Comparison of ENCODE assay signal across 9 mouse cellular contexts in the genomic region with DNA sequence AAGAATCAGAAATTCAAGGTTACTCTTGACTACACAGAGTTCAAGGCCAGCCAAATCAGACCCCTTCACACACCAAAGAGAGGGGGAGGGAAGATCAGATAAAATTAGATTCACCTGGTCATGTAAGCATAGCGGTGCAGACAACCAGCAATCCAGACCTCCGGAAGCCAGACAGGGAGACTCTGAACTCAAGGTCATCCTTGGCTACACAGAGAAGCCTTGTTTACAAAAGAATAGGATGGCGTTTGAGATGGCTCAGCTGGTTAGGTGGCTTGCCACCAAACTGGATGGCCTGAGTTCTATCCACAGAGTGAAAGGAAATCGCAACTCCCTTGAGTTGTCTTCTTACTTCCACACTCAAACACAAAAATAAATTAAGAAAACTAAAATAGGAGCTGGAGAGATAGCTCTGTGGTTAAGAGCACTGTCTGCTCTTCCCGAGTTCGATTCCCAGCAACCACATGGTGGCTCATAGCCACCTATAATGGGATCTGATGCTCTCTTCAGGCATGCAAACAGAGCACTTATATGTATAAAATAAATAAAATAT. TPM values are rescaled to one million over a fixed set of nuclear protein-coding genes. Genes with fewer than 3 reads are reported as not detected.
DNase-seq lines count a peak whose midpoint lies in the region; ATAC-seq and TF ChIP-seq lines count a peak whose summit lies in the region.
"Had no signal": no experiment of that assay in that cellular context is flagged by ENCODE, and none has a peak within 500 bp of the region (broad histone marks: within the 10 kb centered on the region; RNA-seq: fewer than 3 reads in every experiment).

No protein-coding gene starts in this region.

- H3K4me2 ChIP-seq in kidney, embryonic 15.5 days, result peak overlapping the region; percentile 88; the same call in 1 of the 2 replicates
- peak overlapping the region; percentile 82 for H3K4me2 ChIP-seq in forebrain, embryonic 14.5 days (ENCODE audit: low read length)
- H3K4me2 ChIP-seq in midbrain, postnatal 0 days (ENCODE audit: low read depth, low read length, poor library complexity, severe bottlenecking), result no peak overlapping the region; the same call in 1 of the 2 replicates

- in situ Hi-C loops in ES-E14 (cut with MboI; ENCODE audit: low sequenced_read_pairs in 2 of 2, unreplicated experiment in 2 of 2), result loop anchor here in 1 of 2 experiments (10.0 kb wide), 1 partner anchor 107 kb away; the partner anchor contains the start of gene Eif3g

- peaks cover 7% of the 10 kb centered on the region for H3K4me1 ChIP-seq in kidney, embryonic 15.5 days
- H3K4me1 ChIP-seq in ES-E14 (ENCODE audit: control insufficient read depth in 2 of 2, insufficient read depth in 2 of 2, low read length in 2 of 2, poor library complexity in 1 of 2), result peaks cover 0 to 5% of the 10 kb centered on the region in 2 experiments; a peak in 1 of 4 replicates
- H3K4me1 ChIP-seq in forebrain, embryonic 14.5 days (ENCODE audit: control insufficient read depth, insufficient read depth, low read length), result no peaks in the 10 kb centered on the region
- H3K4me1 ChIP-seq in midbrain, postnatal 0 days (ENCODE audit: insufficient read depth, low read length), result no peaks in the 10 kb centered on the region
- H3K4me1 ChIP-seq in thymus, adult 2 months (replicated peaks; ENCODE audit: control insufficient read depth, insufficient read depth, low read length), result peaks cover 3% of the 10 kb centered on the region; the same call in 1 of the 2 replicates

- no peak overlapping the region for H3K9ac ChIP-seq in kidney, embryonic 15.5 days
- peak overlapping the region; percentile 18; the same call in 1 of the 2 replicates for H3K9ac ChIP-seq in ES-E14 (ENCODE audit: insufficient read depth, low read depth, low read length, poor library complexity, severe bottlenecking)
- no peak overlapping the region for H3K9ac ChIP-seq in forebrain, embryonic 14.5 days (ENCODE audit: low read length)
- no peak overlapping the region for H3K9ac ChIP-seq in midbrain, postnatal 0 days (replicated peaks; ENCODE audit: low read length, poor library complexity, severe bottlenecking)

- TF ChIP-seq CTCF in midbrain, postnatal 0 days (IDR thresholded peaks at IDR 0.05), result no peak
- TF ChIP-seq CTCF in thymus, adult 2 months (IDR thresholded peaks at IDR 0.05; ENCODE audit: borderline replicate concordance, control insufficient read depth, extremely low read depth, insufficient read depth, low read length, poor library complexity), result no peak

- no peak for DNase-seq in kidney, postnatal 25 days
- no peak for DNase-seq in ES-E14 (ENCODE audit: low read depth, low spot score)
- no peak for DNase-seq in forebrain, embryonic 14.5 days (ENCODE audit: low spot score)
- DNase-seq in midbrain, postnatal 0 days (ENCODE audit: low spot score), result no peak
- DNase-seq in right cerebral cortex, postnatal 10 days (ENCODE audit: low spot score in 2 of 2), result no peak
- no peak for DNase-seq in thymus, adult 2 months
- DNase-seq: cerebellum, postnatal 36 days had no signal

- H3K27me3 ChIP-seq in kidney, embryonic 15.5 days, result no peaks in the 10 kb centered on the region
- no peaks in the 10 kb centered on the region for H3K27me3 ChIP-seq in forebrain, embryonic 14.5 days (replicated peaks; ENCODE audit: control insufficient read depth, insufficient read depth, low read length)
- H3K27me3 ChIP-seq in midbrain, postnatal 0 days (ENCODE audit: insufficient read depth, low read length), result no peaks in the 10 kb centered on the region
- no peaks in the 10 kb centered on the region for H3K27me3 ChIP-seq in thymus, adult 2 months (ENCODE audit: control insufficient read depth, insufficient read depth, low read length)
- H3K27me3 ChIP-seq: liver, embryonic 15.5 days had no signal

- ATAC-seq in kidney, embryonic 15.5 days (replicated peaks; ENCODE audit: low FRiP score), result no peak
- no peak for ATAC-seq in forebrain, embryonic 14.5 days
- ATAC-seq in midbrain, postnatal 0 days (ENCODE audit: low FRiP score), result no peak

- 49% methylated on average over 6 of the region's 6 CpGs for WGBS in kidney, embryonic 15.5 days
- WGBS in forebrain, embryonic 14.5 days, result 79% methylated on average over 6 of the region's 6 CpGs
- WGBS in midbrain, postnatal 0 days, result 74% methylated on average over 6 of the region's 6 CpGs
- 76% methylated on average over 6 of the region's 6 CpGs for WGBS in thymus, adult 2 months

- H3K9me3 ChIP-seq in kidney, embryonic 15.5 days (replicated peaks), result no peaks in the 10 kb centered on the region
- H3K9me3 ChIP-seq in ES-E14 (ENCODE audit: control insufficient read depth, insufficient read depth, low read depth, low read length), result no peaks in the 10 kb centered on the region
- no peaks in the 10 kb centered on the region for H3K9me3 ChIP-seq in forebrain, embryonic 14.5 days (replicated peaks; ENCODE audit: control insufficient read depth, low read length)
- H3K9me3 ChIP-seq in midbrain, postnatal 0 days (ENCODE audit: low read length), result no peaks in the 10 kb centered on the region
- H3K9me3 ChIP-seq: liver, embryonic 15.5 days had no signal

- peaks cover 21% of the 10 kb centered on the region for H3K36me3 ChIP-seq in kidney, embryonic 15.5 days
- peaks cover 8% of the 10 kb centered on the region for H3K36me3 ChIP-seq in ES-E14 (ENCODE audit: control insufficient read depth, insufficient read depth, low read length, poor library complexity, severe bottlenecking)
- peaks cover 15% of the 10 kb centered on the region for H3K36me3 ChIP-seq in forebrain, embryonic 14.5 days (ENCODE audit: control insufficient read depth, insufficient read depth, low read length)
- peaks cover 14% of the 10 kb centered on the region for H3K36me3 ChIP-seq in midbrain, postnatal 0 days (ENCODE audit: insufficient read depth, low read length)
- H3K36me3 ChIP-seq in thymus, adult 2 months (ENCODE audit: control insufficient read depth, insufficient read depth, low read length), result peaks cover 3% of the 10 kb centered on the region; the same call in 1 of the 2 replicates

- no peak overlapping the region for H3K27ac ChIP-seq in kidney, embryonic 15.5 days
- peak overlapping the region; percentile 54; the same call in 1 of the 2 replicates for H3K27ac ChIP-seq in ES-E14 (ENCODE audit: insufficient read depth, low read depth, low read length, poor library complexity, severe bottlenecking)
- H3K27ac ChIP-seq in forebrain, embryonic 14.5 days (ENCODE audit: low read depth, low read length), result no peak overlapping the region
- H3K27ac ChIP-seq in midbrain, postnatal 0 days (ENCODE audit: low read depth, low read length), result no peak overlapping the region
- no peak overlapping the region for H3K27ac ChIP-seq in thymus, adult 2 months (ENCODE audit: control insufficient read depth, insufficient read depth, low read length)

- no peak for TF ChIP-seq POLR2A in thymus, adult 2 months (IDR thresholded peaks at IDR 0.05; ENCODE audit: control insufficient read depth, extremely low read depth, insufficient read depth, low read length, poor library complexity)

- H3K4me3 ChIP-seq in kidney, embryonic 15.5 days (replicated peaks), result peak overlapping the region; percentile 68
- 0 out of 4 replicates have a peak overlapping the region, but pooled peaks of 1 of the 2 experiments have one; percentile 18 for H3K4me3 ChIP-seq in ES-E14 (ENCODE audit: insufficient read depth in 1 of 2, low read depth in 1 of 2, low read length in 2 of 2, poor library complexity in 1 of 2, severe bottlenecking in 1 of 2)
- H3K4me3 ChIP-seq in forebrain, embryonic 14.5 days (ENCODE audit: low read depth, low read length), result no peak overlapping the region
- H3K4me3 ChIP-seq in midbrain, postnatal 0 days (ENCODE audit: low read depth, low read length), result peak overlapping the region; percentile 79; the same call in 1 of the 2 replicates
- no peak overlapping the region for H3K4me3 ChIP-seq in thymus, adult 2 months (ENCODE audit: control insufficient read depth, insufficient read depth, low read length)

RNA-seq across cellular contexts. Expression of gene Mrpl4, which starts 0.8 kb away (rescaled TPM):
- 140 and 143 TPM in 2 replicates for polyA plus RNA-seq in kidney, embryonic 15.5 days (2015; fragmentation: Nextera tagmentation; extraction: Ambion mirVana)
- 80.8 and 89.5 TPM in 2 replicates for total RNA-seq in ES-E14 (2012; rRNA removed)
- 118 and 129 TPM in 2 replicates for polyA plus RNA-seq in forebrain, embryonic 14.5 days (2014; fragmentation: Nextera tagmentation; extraction: Ambion mirVana)
- total RNA-seq in midbrain, postnatal 0 days (2014; rRNA removed), result 62.9 and 80.9 TPM in 2 replicates
- polyA plus RNA-seq in midbrain, postnatal 0 days (2015; fragmentation: Nextera tagmentation; extraction: Ambion mirVana), result 105 TPM in 2 replicates
- 125 and 140 TPM in 2 replicates for polyA plus RNA-seq in thymus, adult 2 months (2012; rRNA removed)

RNA-seq across cellular contexts. Expression of gene Icam1, which starts 14.1 kb away (rescaled TPM):
- polyA plus RNA-seq in kidney, embryonic 15.5 days (2015; fragmentation: Nextera tagmentation; extraction: Ambion mirVana), result 10.8 and 13.7 TPM in 2 replicates
- total RNA-seq in ES-E14 (2012; rRNA removed), result 153 and 310 TPM in 2 replicates
- polyA plus RNA-seq in forebrain, embryonic 14.5 days (2014; fragmentation: Nextera tagmentation; extraction: Ambion mirVana), result 2.6 and 3.5 TPM in 2 replicates
- total RNA-seq in midbrain, postnatal 0 days (2014; rRNA removed), result 4.5 and 5.2 TPM in 2 replicates
- 3.4 and 3.6 TPM in 2 replicates for polyA plus RNA-seq in midbrain, postnatal 0 days (2015; fragmentation: Nextera tagmentation; extraction: Ambion mirVana)
- polyA plus RNA-seq in thymus, adult 2 months (2012; rRNA removed), result 78.1 and 90.8 TPM in 2 replicates

RNA-seq across cellular contexts. Expression of gene S1pr2, which starts 25.1 kb away (rescaled TPM):
- polyA plus RNA-seq in kidney, embryonic 15.5 days (2015; fragmentation: Nextera tagmentation; extraction: Ambion mirVana), result 29.8 and 32.7 TPM in 2 replicates
- 35.7 and 62.4 TPM in 2 replicates for total RNA-seq in ES-E14 (2012; rRNA removed)
- polyA plus RNA-seq in forebrain, embryonic 14.5 days (2014; fragmentation: Nextera tagmentation; extraction: Ambion mirVana), result 5.9 and 7.8 TPM in 2 replicates
- total RNA-seq in midbrain, postnatal 0 days (2014; rRNA removed), result 4.7 and 7.3 TPM in 2 replicates
- 5.5 and 7.2 TPM in 2 replicates for polyA plus RNA-seq in midbrain, postnatal 0 days (2015; fragmentation: Nextera tagmentation; extraction: Ambion mirVana)
- 11.0 and 11.2 TPM in 2 replicates for polyA plus RNA-seq in thymus, adult 2 months (2012; rRNA removed)

RNA-seq across cellular contexts. Expression of gene Icam4, which starts 27.4 kb away (rescaled TPM):
- polyA plus RNA-seq in kidney, embryonic 15.5 days (2015; fragmentation: Nextera tagmentation; extraction: Ambion mirVana), result 2.0 and 2.7 TPM in 2 replicates
- 1.5 and 3.1 TPM in 2 replicates for total RNA-seq in ES-E14 (2012; rRNA removed)
- polyA plus RNA-seq in forebrain, embryonic 14.5 days (2014; fragmentation: Nextera tagmentation; extraction: Ambion mirVana), result not detected in 2 replicates
- total RNA-seq in midbrain, postnatal 0 days (2014; rRNA removed), result not detected in 2 replicates
- polyA plus RNA-seq in midbrain, postnatal 0 days (2015; fragmentation: Nextera tagmentation; extraction: Ambion mirVana), result 0.30 TPM in 1 of 2 replicates, not detected in the other
- 0.26 and 0.71 TPM in 2 replicates for polyA plus RNA-seq in thymus, adult 2 months (2012; rRNA removed)

RNA-seq across cellular contexts. Expression of gene Icam5, which starts 30.1 kb away (rescaled TPM):
- 0.18 and 0.38 TPM in 2 replicates for polyA plus RNA-seq in kidney, embryonic 15.5 days (2015; fragmentation: Nextera tagmentation; extraction: Ambion mirVana)
- total RNA-seq in ES-E14 (2012; rRNA removed), result 1.4 and 1.8 TPM in 2 replicates
- 0.63 and 1.0 TPM in 2 replicates for polyA plus RNA-seq in forebrain, embryonic 14.5 days (2014; fragmentation: Nextera tagmentation; extraction: Ambion mirVana)
- 6.3 and 7.7 TPM in 2 replicates for total RNA-seq in midbrain, postnatal 0 days (2014; rRNA removed)
- polyA plus RNA-seq in midbrain, postnatal 0 days (2015; fragmentation: Nextera tagmentation; extraction: Ambion mirVana), result 4.1 and 4.2 TPM in 2 replicates
- 0.63 and 1.0 TPM in 2 replicates for polyA plus RNA-seq in thymus, adult 2 months (2012; rRNA removed)

Comparison
In these comparisons a context has a peak if more than half of its experiments do, and no peak if none do; other contexts are left out.
1. H3K4me3 ChIP-seq: peak in kidney, embryonic 15.5 days (single experiment) and midbrain, postnatal 0 days (single experiment); none in forebrain, embryonic 14.5 days (single experiment) and thymus, adult 2 months (single experiment).